Mouse (Mus musculus) left cerebral cortex, adult 11 months (tissue): ENCODE results near the gene Ackr1.
"Not testable (repeated sequence)": the region's sequence is repeated elsewhere in the genome, so short reads cannot be mapped to it uniquely, and the experiment has no call there.

Source experiments
- DNase-seq: peaks from one replicate; pipeline ENCODE4 v3.0.0; 2022; ENCODE audit warnings: low spot score

Gene Ackr1

GRCm38 (mm10) chr1:173349192-173349591 is 15.6 kb upstream of the Ackr1 start:
- DNase-seq: no peak

DNA sequence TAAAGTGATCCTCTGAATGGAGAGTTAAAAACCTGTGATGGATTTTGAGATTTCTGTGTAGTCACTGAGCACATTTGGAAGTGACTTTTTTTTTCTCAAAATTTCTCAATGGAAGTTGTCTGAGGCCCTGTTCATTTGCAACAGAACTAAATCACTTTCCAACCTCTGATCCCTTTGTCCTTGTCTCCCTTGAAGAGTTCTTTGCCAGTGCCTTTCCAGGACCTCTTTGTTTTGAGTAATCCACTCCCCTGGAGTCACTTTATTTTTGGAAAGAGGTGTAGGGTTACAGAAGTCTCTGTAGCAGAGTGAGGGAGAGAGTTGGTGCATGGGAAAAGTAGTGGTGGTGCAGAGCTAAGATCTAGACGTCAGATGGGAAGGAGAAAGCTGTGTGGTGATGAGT is 15.0 kb upstream of the Ackr1 start:
- DNase-seq: no peak

DNA sequence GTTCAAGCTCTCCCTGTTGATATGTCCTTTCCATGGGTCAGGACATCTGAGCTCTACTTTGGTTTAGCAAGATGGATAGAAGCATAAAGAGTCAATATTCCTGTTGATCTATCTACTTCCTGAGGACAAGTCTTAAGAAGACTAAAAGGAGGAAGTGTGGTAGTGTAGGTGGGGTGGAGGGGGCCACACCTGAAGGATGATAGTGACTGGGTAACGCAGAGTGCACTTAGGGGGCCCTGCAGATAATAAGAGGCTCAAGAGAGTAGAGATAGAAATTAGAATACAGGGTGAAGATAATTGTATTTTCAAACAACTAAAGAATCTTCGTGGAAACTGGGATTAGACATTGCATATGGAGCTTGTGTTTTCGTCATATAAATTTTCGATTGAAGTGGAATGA is 11.6 kb upstream of the Ackr1 start:
- no peak for DNase-seq

DNA sequence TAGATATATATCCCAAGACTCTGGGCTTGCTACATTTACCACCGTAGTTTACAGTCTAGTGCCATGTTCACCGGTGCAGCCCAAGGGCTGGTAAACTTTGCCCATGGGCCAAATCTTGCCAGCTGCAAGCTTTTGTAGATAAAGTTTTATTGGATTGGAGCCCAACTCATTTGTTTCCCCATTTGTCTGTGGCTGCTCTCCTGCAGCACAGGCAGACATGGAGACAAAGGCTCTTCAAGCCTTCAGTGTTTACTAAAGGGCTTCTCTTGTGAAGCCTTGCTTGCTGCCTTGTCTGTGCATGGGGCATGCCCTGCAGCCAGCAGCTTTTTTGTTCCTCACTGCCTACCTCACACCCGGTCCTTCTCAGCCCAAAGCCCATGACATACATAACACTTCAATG is 10.4 kb upstream of the Ackr1 start:
- DNase-seq: no peak

- no peak for DNase-seq
Measured at GRCm38 (mm10) chr1:173342425-173342824, 8.9 kb upstream of the Ackr1 start.

- DNase-seq: no peak
Measured at GRCm38 (mm10) chr1:173339543-173339942, 6.0 kb upstream of the Ackr1 start.

DNA sequence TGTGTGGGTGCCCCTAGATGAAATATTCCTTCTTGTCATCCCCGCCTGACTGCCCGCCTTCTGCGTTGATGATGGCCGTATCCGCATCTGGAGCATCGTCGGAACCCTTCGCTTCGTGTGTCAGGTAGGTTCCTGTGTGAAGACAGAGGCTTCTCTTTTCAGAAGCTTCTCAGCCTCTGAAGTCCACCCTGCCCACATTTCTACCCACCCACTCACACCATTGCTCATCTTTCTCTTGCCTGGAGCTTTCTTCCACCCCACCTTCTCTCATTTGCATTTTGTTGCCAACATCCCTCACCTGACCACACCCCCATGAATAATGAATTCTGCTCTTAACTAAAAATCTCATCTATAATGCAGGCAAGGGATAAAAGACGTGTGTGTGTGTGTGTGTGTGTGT is 3.5 kb upstream of the Ackr1 start:
- DNase-seq: no peak

DNA sequence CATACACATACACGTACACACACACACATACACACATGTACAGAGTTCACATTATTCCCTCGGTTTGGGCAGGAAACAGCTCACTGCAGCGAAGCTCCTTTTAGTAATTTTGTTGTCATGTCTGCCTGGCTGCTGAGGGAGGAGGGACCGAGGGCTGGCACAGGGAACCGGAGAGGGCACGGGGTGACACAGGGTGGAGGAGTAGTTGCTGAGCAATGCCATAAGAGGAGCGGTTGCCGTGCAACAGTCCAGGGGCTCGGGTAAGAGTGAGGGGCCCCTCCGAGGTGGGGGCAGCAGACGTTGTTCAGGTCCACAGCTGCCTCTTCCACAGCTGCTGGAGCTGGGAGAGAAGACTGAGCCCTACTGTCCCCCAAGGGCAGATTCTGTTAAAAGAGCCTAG is 2.4 kb upstream of the Ackr1 start:
- DNase-seq: no peak

- no peak for DNase-seq
Measured at GRCm38 (mm10) chr1:173332418-173332817, 1.1 kb downstream of the Ackr1 start.

GRCm38 (mm10) chr1:173329743-173330142 is 3.8 kb downstream of the Ackr1 start:
- no peak for DNase-seq

GRCm38 (mm10) chr1:173329185-173329584 is 4.4 kb downstream of the Ackr1 start:
- DNase-seq: no peak

- no peak for DNase-seq
Measured at GRCm38 (mm10) chr1:173328446-173328845, 5.1 kb downstream of the Ackr1 start.

DNA sequence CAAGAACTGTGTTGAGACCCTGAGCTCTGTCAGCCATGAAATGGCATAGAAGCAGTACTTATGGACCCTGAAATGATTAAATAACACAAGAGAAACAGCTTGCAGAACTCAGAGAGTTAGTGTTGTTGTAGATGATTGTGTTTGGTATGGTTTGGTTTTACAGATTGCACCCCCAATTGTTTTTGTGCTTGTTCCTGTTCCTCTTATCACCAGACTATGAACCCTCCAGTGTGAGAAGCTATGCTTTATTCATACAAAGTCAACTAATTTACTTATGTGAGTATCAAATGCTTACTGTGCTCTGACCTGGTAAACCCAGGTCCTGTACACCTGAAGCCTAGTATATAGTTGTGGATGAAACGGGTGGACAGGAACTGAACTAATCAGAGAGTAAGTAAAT is 7.0 kb downstream of the Ackr1 start:
- DNase-seq: no peak

GRCm38 (mm10) chr1:173325395-173325794 is 8.2 kb downstream of the Ackr1 start:
- no peak for DNase-seq

DNA sequence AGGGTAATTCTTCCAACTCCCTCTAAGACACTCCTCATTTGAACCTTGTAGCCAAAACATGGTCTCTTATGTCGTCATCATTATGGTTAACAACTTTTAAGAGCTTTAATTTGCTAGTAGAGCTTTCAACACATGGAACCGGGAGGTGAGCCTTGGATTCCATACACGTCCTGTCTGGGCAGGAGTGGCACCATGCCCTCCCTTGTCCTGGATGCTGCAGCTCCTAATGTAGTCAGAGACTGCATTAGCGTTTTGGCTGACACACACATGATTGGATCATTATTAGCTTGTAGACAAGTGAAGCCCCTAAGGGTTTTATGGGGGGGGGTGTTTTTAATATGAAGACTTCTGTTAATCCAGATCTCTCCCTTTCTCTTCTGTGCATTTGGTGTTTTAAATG is 8.6 kb downstream of the Ackr1 start:
- no peak for DNase-seq

DNA sequence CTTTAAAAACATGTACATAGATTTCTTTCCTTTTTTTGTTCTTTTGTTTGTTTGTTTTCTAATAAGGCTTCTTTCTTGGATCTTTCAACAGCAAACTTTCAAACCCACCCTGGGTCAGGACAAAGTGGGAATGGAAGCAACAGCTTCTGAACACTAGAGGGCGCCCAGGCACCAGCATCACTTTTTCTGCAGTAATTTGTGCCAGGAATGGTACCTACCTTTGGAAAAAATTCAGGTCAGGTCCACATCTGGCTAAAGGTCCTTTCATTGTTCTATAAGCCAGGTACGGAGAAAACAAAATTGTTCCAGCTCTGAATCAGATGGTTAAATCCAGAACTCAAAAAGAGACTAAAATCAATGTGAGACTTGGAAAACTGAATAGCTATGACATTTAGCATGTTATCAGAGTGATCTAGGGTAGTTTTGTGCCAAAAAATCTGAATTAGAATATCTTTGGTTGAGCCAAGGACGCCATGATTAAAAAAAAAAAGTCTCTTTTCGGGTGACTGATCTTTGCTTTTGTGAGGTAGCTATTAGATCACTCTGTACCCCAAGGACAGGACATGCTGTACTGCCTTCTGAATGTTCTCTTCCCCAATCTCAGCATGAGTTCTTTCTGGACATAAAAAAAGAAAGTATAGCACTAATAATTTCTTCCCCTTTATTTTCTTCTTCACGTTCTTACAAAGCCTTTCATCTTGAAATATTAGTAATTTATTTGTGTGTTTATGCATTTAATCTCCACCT is 9.5 kb downstream of the Ackr1 start:
- no peak for DNase-seq

DNA sequence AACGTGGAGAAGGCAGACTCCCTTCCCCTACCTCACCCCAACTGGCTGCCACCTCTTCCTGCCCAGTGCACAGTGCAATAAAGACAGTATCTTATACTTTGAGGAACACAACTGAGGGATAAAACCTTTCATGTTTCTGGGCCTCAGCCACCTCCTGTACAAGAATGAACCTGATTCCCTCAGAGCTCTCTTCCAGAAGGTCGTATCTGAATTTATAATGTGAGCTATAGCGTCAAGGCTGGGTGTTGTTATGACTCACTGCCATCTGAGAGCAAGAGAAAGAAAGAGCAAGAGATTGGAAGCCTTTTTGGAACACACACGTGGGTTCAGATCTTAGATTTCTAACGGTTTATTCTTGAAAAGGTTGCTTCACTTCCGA is 11.3 kb downstream of the Ackr1 start:
- DNase-seq: no peak

DNA sequence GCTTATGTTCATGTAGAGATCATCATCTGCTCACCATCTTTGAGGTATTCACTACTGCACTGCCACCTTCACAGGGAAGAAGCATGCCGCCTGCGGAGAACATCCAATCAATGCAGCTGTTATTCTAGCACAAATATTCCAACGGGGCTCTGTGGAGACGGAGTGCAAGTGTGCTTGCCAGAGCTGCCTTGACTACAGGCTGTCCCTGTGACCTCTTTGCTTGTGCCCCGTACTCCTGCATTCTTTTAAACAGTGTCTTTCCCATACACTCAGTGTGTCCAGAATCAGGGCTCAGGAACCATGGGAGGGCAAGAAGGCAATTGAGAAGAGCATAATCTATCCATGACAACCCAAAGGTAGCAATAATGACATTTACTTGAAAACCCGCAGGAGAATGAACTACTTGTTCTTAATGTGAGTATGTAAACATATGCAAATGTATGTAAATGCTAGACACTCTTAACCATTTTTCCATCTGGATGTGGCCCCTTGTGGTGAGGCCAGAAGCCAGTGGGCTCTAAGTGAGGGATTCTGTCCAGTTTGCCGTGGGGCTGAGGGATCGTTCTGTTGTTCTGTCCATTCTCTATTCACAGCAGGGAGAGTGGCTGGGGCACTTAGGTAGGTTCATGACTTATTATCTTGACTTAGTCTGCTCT is 11.8 kb downstream of the Ackr1 start:
- no peak for DNase-seq

- DNase-seq: no peak
Measured at GRCm38 (mm10) chr1:173317925-173318477, 15.5 kb downstream of the Ackr1 start.

DNA sequence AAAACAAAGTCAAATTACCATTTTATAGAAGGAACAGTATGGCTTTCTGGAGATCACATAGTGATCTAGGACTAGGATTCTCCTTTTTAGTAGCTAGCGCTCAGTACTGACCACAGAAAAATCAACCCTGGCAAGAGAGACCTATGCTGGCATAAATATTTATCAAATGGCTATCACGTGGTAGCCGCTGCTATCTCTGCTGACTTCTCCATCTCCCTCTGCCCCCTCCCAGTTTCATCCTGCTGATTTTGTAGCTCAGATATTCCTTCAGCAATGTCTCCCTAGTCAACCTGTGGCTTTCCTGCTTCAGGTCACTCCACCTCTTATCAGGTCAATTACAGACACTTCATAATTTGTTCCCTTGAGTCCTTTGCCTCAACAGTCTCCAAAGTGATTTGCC is 17.8 kb downstream of the Ackr1 start:
- no peak for DNase-seq

- DNase-seq: not testable (repeated sequence)
Measured at GRCm38 (mm10) chr1:173313535-173314050, 20.0 kb downstream of the Ackr1 start.

DNA sequence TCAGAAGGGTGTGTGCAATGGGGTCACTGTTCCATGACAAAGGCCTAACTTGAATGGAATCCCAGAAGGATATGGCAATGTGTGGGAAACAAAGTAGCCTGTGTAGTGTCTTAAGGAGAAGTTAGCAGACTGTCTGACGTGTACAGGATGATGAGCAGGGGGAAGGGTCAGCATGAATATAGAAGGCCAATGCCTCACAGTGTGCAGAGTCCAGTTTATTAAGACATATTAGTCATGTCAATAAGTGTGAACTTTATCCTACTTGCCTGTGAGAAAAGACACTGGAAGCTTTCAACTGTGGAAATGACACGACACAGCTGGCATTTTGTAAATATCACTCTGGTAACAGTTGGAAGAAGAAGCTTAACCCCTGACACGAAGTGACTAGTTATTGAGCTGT is 30.8 kb downstream of the Ackr1 start:
- not testable (repeated sequence) for DNase-seq
